Mouse (Mus musculus): ENCODE measurements around the gene Rps6kl1.

Gene Rps6kl1

DNA sequence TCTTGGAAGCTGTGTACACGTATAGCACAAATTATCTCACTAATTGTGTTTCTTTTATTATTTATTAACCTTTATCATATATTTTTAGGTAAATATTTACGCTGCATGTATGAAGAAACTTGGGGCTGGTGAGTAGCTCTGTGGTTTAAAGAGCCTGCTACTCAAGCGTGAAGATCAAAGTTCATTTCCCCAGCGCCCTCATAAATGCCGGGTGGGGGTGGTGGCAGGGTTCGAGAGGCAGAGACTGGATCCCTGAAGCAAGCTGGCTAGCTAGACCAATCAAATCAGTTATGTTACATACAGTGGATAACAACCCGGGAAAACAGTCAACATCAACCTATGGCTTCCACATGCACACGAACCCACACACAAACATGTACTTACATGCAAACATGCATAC lies 48.0 kb downstream of the Rps6kl1 start:
- DNase-seq: no peak

DNA sequence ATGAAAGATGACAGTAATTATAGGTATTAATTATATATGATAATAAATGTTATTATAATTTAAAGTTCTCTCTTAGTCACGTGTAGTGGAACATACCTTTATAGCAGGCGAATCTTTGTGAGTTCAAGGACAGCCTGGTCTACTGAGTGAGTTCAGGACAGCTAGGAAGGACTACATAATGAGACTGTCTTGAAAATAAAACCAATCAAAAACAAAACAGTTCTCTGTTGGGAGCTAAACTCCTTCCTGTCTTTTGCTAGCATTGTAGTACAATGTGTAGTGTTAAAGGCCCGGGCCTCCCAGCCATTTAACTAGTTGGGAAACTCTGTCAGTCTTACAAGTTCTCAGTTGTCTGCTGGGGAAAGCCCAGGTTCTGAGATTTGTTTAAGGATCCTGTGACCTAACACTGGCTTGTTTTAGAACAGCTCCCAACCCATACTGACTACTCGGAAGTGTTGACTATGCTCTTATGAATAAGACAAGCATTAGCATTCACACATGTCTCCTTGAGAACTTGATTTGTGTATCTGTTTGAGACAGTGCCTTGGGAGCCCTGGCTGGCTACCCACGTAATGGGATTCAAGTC lies 49.5 kb downstream of the Rps6kl1 start:
- DNase-seq: no peak

DNA sequence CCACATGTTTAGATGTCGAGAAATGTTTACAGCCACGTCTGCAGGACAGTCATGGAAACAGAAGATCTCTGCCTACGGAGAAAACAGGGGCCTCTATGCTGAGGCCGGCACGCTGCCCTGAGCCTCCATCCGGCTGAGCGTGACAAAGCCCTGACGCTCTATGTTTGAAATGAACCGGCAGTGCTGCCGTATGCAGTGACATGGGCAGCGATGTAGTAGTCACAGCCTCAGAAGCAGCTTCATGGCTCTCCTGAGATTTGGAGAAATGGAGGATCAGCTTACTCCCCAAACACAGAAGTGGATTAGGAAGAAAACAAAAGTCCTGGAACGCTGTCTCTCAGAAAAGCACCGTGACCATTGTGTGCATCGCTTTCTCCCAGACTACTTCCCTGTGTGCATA lies 50.1 kb downstream of the Rps6kl1 start:
- no peak for DNase-seq

DNA sequence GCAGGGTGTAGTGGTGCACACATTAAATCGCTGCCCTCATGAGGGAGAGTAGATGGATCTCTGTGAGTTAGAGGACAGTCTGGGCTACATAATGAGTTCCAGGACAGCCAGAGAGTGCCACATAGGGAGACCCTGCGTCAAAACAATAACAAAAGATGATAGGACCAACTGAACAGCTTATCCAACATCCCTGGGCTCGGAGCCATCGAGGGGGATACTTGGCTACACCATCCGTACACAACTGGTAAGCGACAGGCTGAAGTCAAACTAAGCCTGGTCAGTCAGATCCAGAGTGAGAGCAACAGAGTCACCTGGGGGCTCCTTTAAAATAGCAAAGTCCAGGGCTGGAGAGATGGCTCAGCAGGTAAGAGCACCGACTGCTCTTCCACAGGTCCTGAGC lies 55.2 kb downstream of the Rps6kl1 start:
- DNase-seq: peak; percentile 32 to 55

DNA sequence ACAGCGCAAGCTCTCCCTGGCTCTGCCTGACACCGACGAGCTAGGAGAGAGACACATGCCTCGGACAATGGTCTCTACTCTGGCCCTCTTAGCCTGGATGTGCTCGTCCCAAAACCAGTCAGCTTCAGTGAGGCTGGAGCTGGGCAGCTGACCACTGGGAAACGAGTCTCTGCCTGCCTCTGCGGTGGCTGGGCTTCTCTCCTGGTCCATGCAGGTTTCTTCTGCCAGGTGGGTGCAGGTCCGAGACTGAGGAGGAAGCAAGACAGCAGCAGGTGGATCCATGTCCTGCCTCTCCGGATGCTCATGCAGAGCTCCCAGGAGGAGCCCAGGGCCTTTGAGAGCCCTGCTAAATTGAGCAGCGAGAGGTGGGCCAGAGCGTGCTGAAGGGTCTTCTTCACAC lies 55.9 kb downstream of the Rps6kl1 start:
- no peak for DNase-seq

DNA sequence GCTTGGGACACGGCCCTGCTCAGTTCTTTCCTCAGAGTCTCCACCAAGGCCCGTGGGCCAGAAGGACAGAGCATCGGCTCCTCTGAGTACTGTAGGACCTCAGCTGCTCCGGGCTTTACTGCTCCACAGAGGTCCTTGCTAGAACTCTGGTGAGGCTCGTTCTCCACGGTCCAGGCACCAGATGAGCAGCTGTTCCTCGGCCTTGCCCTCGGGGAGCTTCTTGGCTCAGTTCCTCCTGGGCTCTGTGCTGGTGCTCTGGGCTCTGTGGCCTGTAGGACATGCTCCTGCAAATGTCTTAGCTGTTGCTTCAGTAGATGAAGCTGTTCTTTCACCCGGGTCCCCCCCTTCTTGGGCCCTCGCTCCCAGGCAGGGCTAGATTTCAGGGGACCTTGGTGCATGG lies 56.4 kb downstream of the Rps6kl1 start:
- DNase-seq: peak; percentile 69 to 77

DNA sequence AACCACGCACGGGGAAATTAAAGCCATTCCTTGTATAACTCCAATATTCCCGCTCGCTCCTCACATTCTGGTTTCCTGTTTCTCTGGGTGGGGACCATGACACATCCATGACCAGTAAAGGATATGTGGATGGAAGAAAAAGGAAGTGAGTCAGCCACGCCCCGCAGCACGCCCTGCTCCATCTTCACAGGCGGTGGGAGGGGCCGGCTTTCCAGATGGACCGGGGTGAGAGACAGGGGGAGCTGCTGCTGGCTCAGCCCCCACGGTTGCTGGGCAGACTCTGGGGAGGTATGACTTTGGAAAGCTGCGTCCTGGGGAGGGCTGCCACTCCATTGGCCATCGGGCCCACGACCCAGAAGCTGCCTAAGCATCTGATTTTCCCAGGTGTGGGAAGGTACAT lies 57.1 kb downstream of the Rps6kl1 start:
- peak; percentile 57 to 71 for DNase-seq

DNA sequence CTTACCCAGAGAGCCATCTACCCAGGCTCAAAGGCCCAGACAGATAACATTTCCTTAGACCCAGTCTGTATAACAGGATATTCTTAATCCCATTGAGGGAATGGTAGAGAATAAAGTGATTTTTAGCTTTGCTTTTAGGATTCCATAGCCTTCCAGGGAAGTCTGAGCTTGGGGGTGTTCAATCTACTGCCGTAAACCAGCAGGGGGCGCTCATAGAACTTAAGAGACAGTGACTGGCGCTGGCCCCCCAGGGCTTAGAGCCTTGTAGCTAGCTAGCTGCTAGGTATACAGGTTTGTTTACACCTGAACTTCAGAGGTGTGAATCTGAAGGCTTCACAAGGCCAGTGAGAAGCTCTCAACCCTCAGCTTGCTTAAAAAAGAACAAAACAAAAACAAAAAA lies 58.9 kb downstream of the Rps6kl1 start:
- DNase-seq: peak; percentile 87 to 88

DNA sequence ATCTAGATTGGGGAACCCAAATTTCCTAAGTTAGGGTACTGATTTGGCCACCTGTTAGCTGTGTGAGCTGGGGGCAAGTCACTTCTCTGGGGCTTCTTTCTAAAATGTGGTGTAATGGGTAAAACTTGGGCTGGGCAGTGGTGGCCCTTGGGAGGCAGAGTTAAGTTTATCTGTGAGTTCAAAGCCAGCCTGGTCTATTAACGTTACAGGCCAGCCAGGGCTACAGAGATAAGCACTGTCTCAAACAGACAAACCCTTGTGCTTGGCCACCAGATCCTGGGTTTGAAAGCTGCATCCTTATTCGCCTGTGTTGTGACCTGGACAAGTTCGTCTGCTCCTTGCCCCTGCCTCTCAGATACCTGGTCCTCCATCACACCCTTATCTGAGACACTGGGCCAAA lies 59.9 kb downstream of the Rps6kl1 start:
- no peak for DNase-seq

DNA sequence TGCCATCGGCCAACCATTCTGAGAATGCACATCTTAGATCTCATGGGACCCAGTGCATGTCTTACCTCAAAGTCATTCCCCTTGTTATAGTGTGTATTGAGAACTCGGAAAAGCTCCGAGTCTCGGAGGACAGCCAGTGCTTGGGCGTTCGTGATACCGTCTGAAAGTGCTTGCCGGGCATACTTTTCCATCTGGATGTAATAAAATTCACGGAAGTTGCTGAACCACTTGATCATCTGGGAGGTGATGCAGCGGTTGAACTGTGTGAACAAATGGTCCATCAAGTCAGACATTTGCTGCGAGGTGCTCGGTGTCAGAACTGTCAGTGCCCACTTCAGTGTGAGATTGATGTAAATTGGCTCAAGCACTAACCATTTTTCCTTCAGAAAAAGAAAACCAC lies 63.2 kb downstream of the Rps6kl1 start:
- no peak for DNase-seq
